Mouse (Mus musculus) MEL (cell line): Measurements from ENCODE around the gene Gm5591. TPM values are rescaled to one million over a fixed set of nuclear protein-coding genes. Genes with fewer than 3 reads are reported as not detected.
"Not testable (repeated sequence)": the region's sequence is repeated elsewhere in the genome, so short reads cannot be mapped to it uniquely, and the experiment has no call there.

ENCODE experiments used
- DNase-seq: peaks from one replicate; pipeline ENCODE4 v3.0.0; 2011; ENCODE audit warnings: low read depth, low spot score
- H3K27ac ChIP-seq: 2 replicates; pipeline ENCODE4 v1.5.1; 2012; ENCODE audit warnings: low read depth, mild to moderate bottlenecking, control low read depth, low read length, moderate library complexity; ENCODE audit not compliant: control insufficient read depth
- H3K27me3 ChIP-seq, 2 experiments: fragments of 150-350 bp in 1 of 2; sonication (generic) in 1 of 2; 2 replicates each; pipeline ENCODE4 v1.6.1; 2012; ENCODE audit warnings: low read length in 2 of 2, mild to moderate bottlenecking in 2 of 2, improper control_type of control experiment in 1 of 2, moderate library complexity in 1 of 2; ENCODE audit not compliant: insufficient read depth in 2 of 2, control insufficient read depth in 1 of 2
- H3K36me3 ChIP-seq, 2 experiments: 2 replicates each; pipeline ENCODE4 v1.6.1; 2012 to 2014; ENCODE audit warnings: low read length in 2 of 2, improper control_type of control experiment in 1 of 2, inconsistent platforms in 1 of 2, mild to moderate bottlenecking in 1 of 2; ENCODE audit not compliant: insufficient read depth in 2 of 2, control insufficient read depth in 1 of 2
- H3K4me1 ChIP-seq, 2 experiments: fragments of 150-350 bp in 1 of 2; sonication (generic) in 1 of 2; 2 replicates each; pipeline ENCODE4 v1.6.1; 2012; ENCODE audit warnings: low read length in 2 of 2, improper control_type of control experiment in 1 of 2, mild to moderate bottlenecking in 1 of 2; ENCODE audit not compliant: insufficient read depth in 2 of 2, control insufficient read depth in 1 of 2
- H3K4me3 ChIP-seq, 2 experiments: fragments of 150-350 bp in 1 of 2; sonication (generic) in 1 of 2; 2 replicates each; pipeline ENCODE4 v1.5.1; 2012; ENCODE audit warnings: low read depth in 2 of 2, low read length in 2 of 2, mild to moderate bottlenecking in 2 of 2, moderate library complexity in 2 of 2, control low read depth in 1 of 2, improper control_type of control experiment in 1 of 2; ENCODE audit not compliant: control insufficient read depth in 1 of 2, insufficient read depth in 1 of 2
- H3K79me2 ChIP-seq: 2 replicates; pipeline ENCODE4 v1.6.1; 2012; ENCODE audit warnings: mild to moderate bottlenecking, low read length, moderate library complexity; ENCODE audit not compliant: control insufficient read depth, poor library complexity, insufficient read depth
- H3K9ac ChIP-seq: 2 replicates; pipeline ENCODE4 v1.6.1; 2012; ENCODE audit warnings: low read depth, mild to moderate bottlenecking, control low read depth, low read length, moderate library complexity; ENCODE audit not compliant: control insufficient read depth, poor library complexity, severe bottlenecking
- H3K9me3 ChIP-seq: fragments of 150-350 bp; sonication (generic); replicated peaks from 2 replicates; pipeline ENCODE4 v1.6.1; 2012; ENCODE audit warnings: mild to moderate bottlenecking, low read length, improper control_type of control experiment, moderate library complexity; ENCODE audit not compliant: insufficient read depth
- polyA plus RNA-seq, 2 experiments: library from polyadenylated mRNA; stranded (reverse) in 1 of 2; unstranded in 1 of 2; fragments of >175 nt in 1 of 2; fragments of >200 nt in 1 of 2; gene quantifications; 2 replicates each; pipeline versions ENCODE4 v1.2.1 to v1.2.4; 2012; ENCODE audit warnings: low replicate concordance in 2 of 2, low read depth in 1 of 2; ENCODE audit not compliant: insufficient read length in 2 of 2, insufficient read depth in 1 of 2, missing spikeins in 1 of 2
- total RNA-seq: library from RNA; depleted of rRNA; stranded (reverse); fragments of 300-350 nt; gene quantifications from 2 replicates; pipeline ENCODE4 v1.2.3, GENCODE M21; 2012; rRNA removed

Gm5591 gene
- total RNA-seq, result not detected in 2 replicates
- not detected for polyA plus RNA-seq

GRCm38 (mm10) chr7:38528093-38528492 lies at the start of gene Gm5591:
Gene Gm5591 (minus strand): TSS chr7:38528193.
- H3K79me2 ChIP-seq, H3K9ac ChIP-seq, H3K27ac ChIP-seq: not testable (repeated sequence)

GRCm38 (mm10) chr7:38488468-38488867 lies 39.5 kb downstream of the Gm5591 start:
- not testable (repeated sequence) for H3K9me3 ChIP-seq, H3K4me1 ChIP-seq, H3K4me3 ChIP-seq, H3K9ac ChIP-seq, H3K27ac ChIP-seq, H3K36me3 ChIP-seq, H3K27me3 ChIP-seq, H3K79me2 ChIP-seq, DNase-seq

More at GRCm38 (mm10) chr7:38528093-38528492, at the start of gene Gm5591:
- not testable (repeated sequence) for H3K4me1 ChIP-seq, H3K27me3 ChIP-seq, DNase-seq, H3K9me3 ChIP-seq, H3K36me3 ChIP-seq, H3K4me3 ChIP-seq
